In genomic region chr14:86619637-86620036, GRCm38 (mm10) we compare ENCODE assay signal across 11 mouse cellular contexts.
"Had no signal": no experiment of that assay in that cellular context is flagged by ENCODE, and none has a peak within 500 bp of the region (broad histone marks: within the 10 kb centered on the region; RNA-seq: fewer than 3 reads in every experiment).

No protein-coding gene starts in this region.

- H3K4me3 ChIP-seq: limb, embryonic 10.5 days; liver, embryonic 15.5 days; neural tube, embryonic 12.5 days had no signal

- H3K36me3 ChIP-seq: limb, embryonic 10.5 days; liver, embryonic 15.5 days; neural tube, embryonic 12.5 days had no signal

- H3K27me3 ChIP-seq: liver, embryonic 15.5 days; neural tube, embryonic 12.5 days had no signal

- H3K9me3 ChIP-seq: limb, embryonic 10.5 days; liver, embryonic 15.5 days; neural tube, embryonic 12.5 days had no signal

- H3K4me1 ChIP-seq: limb, embryonic 10.5 days; liver, embryonic 15.5 days; neural tube, embryonic 12.5 days had no signal

- H3K27ac ChIP-seq: limb, embryonic 10.5 days; liver, embryonic 15.5 days; neural tube, embryonic 12.5 days; stomach, postnatal 0 days had no signal

- H3K9ac ChIP-seq: liver, embryonic 15.5 days; neural tube, embryonic 12.5 days had no signal

- DNase-seq: kidney, postnatal 10 days; lung, adult 2 months; lung, postnatal 36 days; midbrain, embryonic 14.5 days; thymus, postnatal 4 days had no signal

- H3K4me2 ChIP-seq: liver, embryonic 11.5 days; liver, embryonic 15.5 days; neural tube, embryonic 12.5 days had no signal

- ATAC-seq: lung, postnatal 0 days had no signal
